Mouse (Mus musculus) cerebellum, adult 18-20 months (tissue): ENCODE measurements around the gene Tgds.
"Not testable (repeated sequence)": the region's sequence is repeated elsewhere in the genome, so short reads cannot be mapped to it uniquely, and the experiment has no call there.

Experiments used
- DNase-seq, 2 experiments: peaks; one replicate each; pipeline ENCODE4 v3.0.0; 2021

The Tgds gene

DNA sequence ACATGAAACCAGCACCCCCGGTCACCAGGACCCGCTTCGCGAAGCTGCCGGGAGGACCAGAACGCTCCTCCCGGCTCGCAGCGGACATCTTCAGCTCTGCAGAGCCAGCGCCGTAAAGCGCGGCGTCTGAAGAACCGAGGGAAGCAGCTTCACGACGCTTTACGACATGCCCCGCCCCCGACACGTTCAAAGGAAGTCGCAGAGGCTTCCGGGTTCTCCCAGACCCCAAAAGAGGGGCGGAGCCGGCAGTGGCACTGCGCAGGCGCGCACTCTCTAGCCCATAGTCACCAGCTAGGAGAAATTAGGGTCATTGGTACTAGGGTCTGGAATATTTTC, at the start of gene Tgds:
Gene Tgds (minus strand): TSS at position 114 of the 336 bp plus-strand sequence.
- DNase-seq: peak; percentile 99

DNA sequence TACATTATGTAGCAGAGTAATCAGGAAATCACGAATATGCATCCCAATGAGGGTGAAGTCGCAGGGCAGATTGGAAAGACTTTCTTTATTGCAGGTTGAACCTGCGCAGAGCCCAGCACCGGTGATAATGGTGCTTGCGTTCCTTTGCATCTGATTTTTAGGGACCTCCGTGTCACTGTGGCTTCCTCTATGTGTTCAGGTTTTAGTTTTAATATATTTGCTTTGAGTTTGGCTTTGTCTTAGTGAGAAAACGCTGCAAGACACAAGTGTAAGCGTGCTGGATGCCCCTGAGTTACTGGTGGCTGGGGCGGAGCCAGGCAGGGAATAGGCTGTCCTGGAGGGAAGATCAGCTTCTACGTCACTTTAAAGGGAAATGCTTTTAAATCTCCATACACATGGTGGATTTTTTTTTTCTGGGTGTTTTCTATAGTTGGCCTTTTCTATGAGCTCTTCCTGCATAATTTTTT, 48.2 kb upstream of the Tgds start:
- peak; percentile 70 to 74 for DNase-seq

DNA sequence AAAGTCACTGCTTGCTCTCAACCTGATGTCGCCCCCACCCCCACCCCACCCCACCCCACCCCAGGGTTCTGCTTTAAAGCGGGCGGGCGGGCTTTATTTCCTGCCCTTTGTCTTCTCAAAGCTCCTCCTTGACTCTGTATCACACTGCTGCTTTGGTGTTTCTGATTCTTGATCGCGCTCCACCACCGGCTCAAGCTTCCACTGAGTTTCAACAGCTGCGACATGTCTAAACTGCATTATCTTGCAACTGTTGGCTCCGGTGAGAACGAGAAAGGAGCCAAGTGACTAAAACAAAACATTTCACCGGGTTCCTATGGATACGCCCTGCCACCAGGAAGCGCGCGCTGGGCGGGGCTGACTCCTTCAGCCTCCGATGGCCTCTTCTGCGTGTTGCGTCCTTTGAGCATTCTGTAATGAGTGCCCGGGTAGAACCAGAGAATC, 47.6 kb upstream of the Tgds start:
- peak; percentile 68 to 71 for DNase-seq

DNA sequence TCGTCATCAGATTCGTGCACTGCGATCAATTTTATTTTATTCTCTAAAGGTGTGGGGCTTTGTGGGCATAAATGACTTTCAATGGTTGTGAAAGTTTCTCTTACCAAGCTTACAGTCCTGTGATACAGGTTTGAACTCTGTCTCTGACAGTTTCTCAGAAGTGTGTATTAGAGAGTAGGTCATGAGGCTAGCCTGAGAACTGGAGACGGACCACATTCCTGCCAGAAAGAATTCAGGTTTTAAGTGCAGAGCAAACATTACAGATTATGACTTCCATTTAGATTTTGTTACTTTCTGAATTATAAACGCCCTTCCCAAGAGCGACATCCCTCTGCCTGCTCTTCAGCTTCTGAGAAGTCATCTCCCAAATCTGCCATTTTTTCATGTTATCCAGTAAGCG, 47.1 kb upstream of the Tgds start:
- DNase-seq: no peak

DNA sequence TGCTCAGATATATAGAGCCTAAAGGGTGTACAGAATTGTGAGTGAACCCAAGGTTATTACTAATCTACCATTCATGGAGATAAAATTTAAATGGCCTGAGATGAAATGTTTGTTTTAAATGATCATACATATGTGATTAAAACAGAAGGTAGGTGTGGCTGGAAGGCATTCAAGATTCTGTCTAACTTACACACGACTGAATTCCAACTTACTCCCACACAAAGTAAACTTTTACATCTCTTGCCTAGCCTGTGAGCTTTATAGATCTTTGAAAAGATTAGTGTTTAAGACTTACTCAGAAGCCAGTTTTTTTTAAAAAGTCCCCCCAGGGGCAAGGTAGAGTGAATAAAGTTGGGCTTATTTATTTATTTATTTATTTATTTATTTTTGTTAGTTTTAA, 46.7 kb upstream of the Tgds start:
- no peak for DNase-seq

DNA sequence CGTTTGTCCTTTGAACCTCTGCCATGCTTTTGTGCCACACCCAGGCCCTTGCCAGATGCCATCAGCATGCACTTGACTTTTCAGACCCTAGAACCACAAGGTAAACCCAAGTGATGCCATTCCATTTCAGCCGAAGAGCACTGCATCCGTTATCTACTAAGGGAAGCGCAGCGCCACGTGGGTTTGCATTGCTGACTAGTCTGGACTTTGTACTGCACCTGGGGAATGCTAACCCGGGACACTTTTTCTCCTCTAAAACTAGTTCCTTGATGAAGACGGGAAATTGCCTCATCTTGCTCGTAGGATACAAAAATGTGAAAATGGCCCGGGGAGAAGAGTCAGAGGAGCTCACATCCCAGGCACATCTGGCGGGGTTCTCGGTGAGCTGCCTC, 43.1 kb upstream of the Tgds start:
- DNase-seq: no peak

GRCm38 (mm10) chr14:118175071-118175693, 42.6 kb upstream of the Tgds start:
- DNase-seq: no peak

- DNase-seq: no peak
These were observed 41.1 kb upstream of the Tgds start for GRCm38 (mm10) chr14:118173590-118174203.

- DNase-seq: no peak
These were observed 36.2 kb upstream of the Tgds start for GRCm38 (mm10) chr14:118168776-118169175.

- no peak for DNase-seq
These were observed 30.1 kb upstream of the Tgds start for GRCm38 (mm10) chr14:118162640-118163039.

DNA sequence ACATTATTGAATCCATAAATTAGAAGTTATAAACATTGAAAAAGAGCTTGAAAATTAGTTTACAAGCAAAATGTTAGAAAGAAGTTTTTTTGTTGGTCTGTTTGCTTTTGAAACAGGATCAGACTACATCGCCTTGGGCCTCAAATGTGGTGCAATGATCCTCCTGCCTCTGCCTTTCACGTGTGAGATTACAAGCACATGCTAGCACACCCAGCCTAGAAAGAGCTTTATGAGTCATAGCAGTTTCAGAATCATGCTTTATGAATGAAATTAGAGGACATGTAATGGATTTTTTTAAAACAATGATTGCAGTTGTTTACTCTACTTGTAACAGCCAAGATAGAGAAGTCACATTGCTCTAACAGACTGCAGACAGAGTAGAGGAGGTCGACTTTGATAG, 29.2 kb upstream of the Tgds start:
- no peak for DNase-seq

DNA sequence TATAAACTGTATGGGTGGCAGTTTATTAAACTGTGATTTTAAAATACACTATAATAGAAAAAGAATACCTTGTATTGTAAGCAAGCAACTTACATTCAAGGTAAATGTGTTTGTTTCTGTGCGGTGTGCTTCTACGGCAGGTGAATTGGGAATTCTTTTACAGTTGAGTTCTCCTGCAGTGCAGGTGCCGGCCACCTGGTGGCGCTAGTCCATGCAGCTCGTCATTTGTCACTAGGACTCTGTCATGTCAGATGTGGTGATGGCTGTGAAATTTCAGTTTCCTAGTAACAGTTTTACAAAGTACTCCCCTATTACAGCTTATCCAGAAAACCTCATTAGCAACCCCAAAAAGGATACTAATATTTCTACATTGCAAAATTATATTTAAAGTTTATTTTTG, 24.6 kb upstream of the Tgds start:
- peak; percentile 33 to 62 for DNase-seq

DNA sequence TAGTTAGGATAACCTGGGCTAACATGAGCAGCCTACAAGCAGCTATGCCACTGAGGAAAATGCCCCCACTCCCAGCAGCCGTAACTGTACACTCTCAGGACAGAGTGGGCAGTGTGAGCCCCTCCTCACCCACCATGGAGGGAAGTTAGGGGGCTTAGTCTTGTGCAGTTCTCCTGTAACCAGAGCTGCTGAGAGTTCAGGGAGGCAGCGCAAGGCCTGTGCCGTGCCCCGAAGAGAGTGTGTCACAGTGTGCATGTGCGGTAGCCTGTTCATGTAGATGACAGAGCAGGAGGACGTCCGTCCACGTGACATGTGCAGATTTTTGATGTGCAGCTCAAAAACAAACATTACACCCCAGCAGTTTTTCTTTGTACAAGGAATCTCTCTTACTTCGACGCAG, 24.2 kb upstream of the Tgds start:
- DNase-seq: no peak

DNA sequence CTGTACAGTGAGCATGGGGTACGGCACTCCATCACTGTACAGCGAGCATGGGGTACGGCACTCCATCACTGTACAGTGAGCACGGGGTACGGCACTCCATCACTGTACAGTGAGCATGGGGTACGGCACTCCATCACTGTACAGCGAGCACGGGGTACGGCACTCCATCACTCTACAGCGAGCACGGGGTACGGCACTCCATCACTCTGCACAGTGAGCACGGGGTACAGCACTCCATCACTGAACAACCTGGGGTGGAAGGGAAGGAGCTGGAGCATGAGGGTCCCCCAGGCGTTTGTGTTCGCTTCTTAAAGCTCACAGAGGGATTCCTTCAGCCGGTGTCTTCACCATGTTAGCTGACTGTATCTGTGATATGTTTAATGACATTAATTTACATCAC, 23.5 kb upstream of the Tgds start:
- DNase-seq: not testable (repeated sequence)

- peak in 1 of 2 experiments; percentile 1 for DNase-seq
These were observed 19.7 kb upstream of the Tgds start for GRCm38 (mm10) chr14:118152294-118152651.

GRCm38 (mm10) chr14:118151651-118152293, 19.2 kb upstream of the Tgds start:
- peak in 1 of 2 experiments; percentile 1 for DNase-seq

DNA sequence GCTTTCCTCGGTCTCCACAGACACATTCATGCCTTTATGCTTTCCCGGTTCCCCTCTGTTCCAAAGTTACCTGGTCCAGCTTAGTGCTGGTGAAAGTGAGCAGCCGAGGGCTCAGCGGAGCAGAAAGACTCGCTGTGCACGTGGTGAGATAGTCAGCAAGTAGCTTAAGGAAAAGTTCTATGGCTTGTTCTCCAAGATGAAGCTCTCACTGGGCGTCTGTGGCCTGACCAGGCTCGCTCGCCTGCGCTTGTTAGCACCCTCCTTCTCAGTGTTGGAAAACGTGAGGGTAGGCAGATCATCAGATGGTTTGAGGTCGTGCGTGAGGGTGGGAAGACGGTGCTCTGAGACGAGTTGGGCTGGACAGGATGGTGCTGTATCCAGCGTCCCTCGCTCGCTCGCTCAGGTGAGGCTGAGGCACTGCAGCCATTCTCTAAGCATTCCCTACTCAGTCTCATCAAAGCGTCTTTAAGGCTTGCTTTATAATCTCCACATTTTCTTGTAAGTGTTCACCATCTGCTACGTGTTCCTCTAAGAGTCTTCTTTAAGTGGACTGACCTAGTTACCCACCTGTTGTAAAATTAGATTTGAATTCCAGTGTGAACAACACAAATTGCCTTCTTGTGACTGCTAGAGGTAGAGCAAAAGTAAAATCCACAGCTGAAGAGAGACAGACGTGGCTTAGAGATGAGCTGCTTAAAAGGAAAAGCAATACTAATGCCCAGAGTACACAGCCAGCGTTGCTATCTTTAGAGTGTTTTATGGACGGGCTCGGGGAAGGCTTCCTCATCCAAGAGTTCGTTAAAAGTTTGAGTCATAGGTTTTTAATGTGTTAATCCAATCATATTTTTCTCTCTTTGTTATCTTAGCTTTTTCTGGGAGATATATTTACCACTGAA, 18.3 kb upstream of the Tgds start:
- DNase-seq: no peak

DNA sequence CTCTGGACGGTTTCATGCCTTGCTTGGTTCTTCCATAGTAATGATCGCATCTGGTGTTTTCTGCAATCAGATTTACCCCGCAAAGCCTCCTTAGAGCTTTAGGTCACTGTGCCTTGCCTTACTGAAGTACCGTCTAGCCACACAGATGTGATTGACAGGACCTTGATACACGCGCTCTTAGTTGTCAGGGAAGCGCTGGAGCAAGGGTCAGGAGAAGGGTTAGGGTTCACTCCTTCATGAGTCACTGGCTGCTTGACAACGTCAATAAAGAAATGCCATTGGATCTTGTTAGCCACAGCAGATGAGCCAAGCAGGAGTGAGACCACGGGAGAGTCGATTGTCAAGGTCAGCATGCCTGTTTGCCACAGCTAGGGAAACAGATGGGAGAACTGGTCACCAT, 16.0 kb upstream of the Tgds start:
- no peak for DNase-seq

DNA sequence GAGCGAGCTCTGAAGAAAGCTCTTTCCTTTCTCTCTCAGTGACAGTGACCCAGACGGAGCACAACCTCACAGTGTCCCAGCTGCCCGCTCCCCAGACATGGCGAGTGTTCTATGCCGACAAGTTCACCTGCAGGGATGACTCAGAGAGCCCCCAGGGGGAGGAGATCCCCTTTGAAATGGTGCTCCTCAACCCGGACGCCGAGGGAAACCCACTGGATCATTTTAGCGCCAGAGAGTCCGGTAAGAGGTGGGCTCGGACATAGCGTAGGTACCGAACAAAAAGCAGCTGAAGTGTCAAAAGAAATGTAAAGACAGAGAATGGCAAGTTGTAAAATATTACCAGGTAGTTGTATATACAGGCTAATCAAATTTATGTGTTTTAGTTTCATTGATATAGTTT, 15.5 kb upstream of the Tgds start:
- DNase-seq: peak in 1 of 2 experiments; percentile 1

GRCm38 (mm10) chr14:118142283-118142682, 9.7 kb upstream of the Tgds start:
- no peak for DNase-seq

DNA sequence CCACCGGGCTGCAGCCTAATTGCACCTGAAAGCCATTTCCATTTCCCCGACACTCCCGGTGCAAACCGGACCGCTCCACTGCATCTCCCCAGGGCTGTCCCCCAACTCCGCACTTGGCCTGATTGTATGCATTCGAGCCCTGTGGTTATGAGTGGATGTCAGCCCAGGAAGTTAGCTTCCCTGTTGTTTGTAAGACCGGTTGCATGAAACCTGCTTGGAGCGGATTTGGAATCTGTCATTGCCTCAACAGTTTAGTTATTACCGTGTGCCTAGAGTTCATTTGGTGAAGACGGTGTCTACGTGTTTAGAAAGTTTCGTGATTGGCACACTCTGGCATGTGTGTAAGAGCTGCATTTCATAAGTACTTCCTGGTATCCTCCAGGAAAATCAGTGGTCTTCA, 4.9 kb upstream of the Tgds start:
- DNase-seq: no peak

DNA sequence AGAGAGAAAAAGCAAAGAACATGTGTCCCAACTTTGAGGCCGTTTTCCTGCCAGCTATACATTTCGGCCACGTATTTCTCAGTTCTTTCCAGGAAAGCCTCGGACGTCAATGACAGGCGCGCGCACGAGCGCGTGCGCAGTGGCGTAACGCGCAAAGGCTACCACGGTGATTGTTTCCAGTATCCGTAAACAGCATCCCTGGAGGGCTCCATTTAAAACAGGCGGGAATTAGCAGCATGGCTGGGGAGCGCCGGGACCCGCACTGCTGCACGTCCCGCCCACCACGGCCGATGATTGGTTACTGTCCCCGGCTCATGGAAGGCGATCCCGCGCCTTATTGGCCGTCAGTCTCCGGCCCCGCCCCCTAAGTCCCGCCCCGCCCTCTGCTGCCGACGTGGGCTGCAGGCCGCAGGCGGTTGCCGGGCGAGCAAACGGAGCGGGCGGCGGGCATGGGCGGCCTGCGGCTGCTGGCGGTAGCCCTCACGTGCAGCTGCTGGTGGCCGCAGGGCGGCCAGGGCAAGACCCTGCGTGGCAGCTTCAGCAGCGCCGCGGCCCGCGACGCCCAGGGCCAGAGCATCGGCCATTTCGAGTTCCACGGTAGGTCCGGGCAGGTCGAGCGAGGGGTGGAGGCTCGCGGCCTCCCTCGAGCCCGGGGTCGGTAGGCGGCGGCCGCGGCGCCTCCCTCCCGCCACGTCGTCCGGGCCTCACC, 4.3 kb upstream of the Tgds start, which contains the start of gene Gpr180:
Gene Gpr180 (plus strand): TSS at position 415 of the 709 bp plus-strand sequence.
- DNase-seq: peak; percentile 98 to 99
